ENCODE assay signal across 12 mouse cellular contexts in the genomic region with DNA sequence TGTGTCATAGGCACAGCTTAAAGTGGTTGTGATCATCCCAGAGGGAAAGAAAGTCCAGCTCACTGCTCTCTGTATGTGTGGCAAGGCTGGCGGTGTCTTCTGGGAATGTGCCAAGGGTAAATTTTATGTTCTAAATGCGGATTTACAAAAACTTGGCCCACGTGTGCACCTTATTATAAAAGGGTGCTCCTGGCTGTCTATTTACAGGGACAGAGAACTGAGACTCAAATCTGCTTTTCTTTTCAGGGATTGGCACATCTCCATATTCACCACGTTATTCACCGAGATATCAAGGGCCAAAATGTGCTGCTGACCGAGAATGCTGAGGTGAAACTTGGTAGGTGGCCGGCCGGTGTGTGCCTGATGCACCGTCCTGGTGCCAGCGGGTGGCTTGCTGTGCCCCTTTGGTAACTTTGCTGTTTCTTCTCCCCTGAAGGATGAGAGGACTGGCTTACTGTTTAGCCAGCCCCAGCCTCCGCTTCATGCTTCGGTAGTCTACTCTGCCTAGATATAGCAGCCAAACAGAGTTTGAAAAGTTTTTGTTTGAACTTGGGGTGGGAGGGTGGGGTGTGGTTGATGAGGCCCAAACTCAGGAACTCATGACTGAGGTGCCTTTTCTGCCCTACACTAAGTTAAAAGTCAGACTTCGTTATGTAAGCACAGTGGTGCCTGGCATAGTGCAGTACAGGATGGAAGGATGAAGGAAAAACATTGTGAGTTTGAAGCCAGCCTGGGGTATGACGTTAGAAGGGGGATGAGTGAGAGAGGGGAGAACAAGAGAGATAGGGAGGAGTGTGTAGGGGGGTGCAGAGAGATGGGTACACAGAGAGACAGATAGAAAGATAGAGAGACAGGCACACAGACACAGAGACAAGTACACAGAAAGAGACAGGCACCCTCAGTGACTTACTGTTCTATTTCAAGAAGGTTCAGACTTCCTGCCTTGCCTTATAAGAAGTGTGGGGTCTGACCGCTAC.
DNase-seq lines count a peak whose midpoint lies in the region; ATAC-seq and TF ChIP-seq lines count a peak whose summit lies in the region.
"Had no signal": no experiment of that assay in that cellular context is flagged by ENCODE, and none has a peak within 500 bp of the region (broad histone marks: within the 10 kb centered on the region; RNA-seq: fewer than 3 reads in every experiment).

No protein-coding gene starts in this region.

- peaks cover 42% of the 10 kb centered on the region for H3K4me1 ChIP-seq in forebrain, embryonic 15.5 days
- 0 out of 2 replicates have a peak, but pooled peaks cover 3% of the 10 kb centered on the region for H3K4me1 ChIP-seq in forebrain, embryonic 10.5 days

- 55% methylated on average over 15 of the region's 15 CpGs for WGBS in forebrain, embryonic 15.5 days
- WGBS in forebrain, embryonic 10.5 days: 93% methylated on average over 15 of the region's 15 CpGs

- no peak for DNase-seq in forebrain, embryonic 10.5 days (ENCODE audit: extremely low spot score, low spot score)
- no peak for DNase-seq in layer of hippocampus, adult 2 months (ENCODE audit: low spot score in 2 of 2)
- DNase-seq in layer of hippocampus, adult 8-10 months (ENCODE audit: low spot score in 2 of 2): no peak
- peak; percentile 28 to 49 for DNase-seq in kidney, postnatal 36 days
- no peak for DNase-seq in cerebellum, postnatal 10 days
- DNase-seq in gastrocnemius, adult 18-20 months (ENCODE audit: low spot score): no peak
- DNase-seq: heart, adult 18-20 months; heart, postnatal 14 days; spleen, adult 18-20 months had no signal

- peak overlapping the region; percentile 7 for H3K27ac ChIP-seq in forebrain, embryonic 15.5 days (replicated peaks)
- no peak overlapping the region for H3K27ac ChIP-seq in forebrain, embryonic 10.5 days
- peak overlapping the region; percentile 79 for H3K27ac ChIP-seq in layer of hippocampus, adult 2 months
- H3K27ac ChIP-seq: liver, embryonic 12.5 days had no signal

- no peak overlapping the region for H3K9ac ChIP-seq in forebrain, embryonic 15.5 days (replicated peaks)
- H3K9ac ChIP-seq: liver, embryonic 12.5 days had no signal

- H3K9me3 ChIP-seq in forebrain, embryonic 15.5 days: no peaks in the 10 kb centered on the region
- no peaks in the 10 kb centered on the region for H3K9me3 ChIP-seq in forebrain, embryonic 10.5 days
- H3K9me3 ChIP-seq: liver, embryonic 12.5 days had no signal

- no peak overlapping the region for H3K4me2 ChIP-seq in forebrain, embryonic 15.5 days (replicated peaks)
- H3K4me2 ChIP-seq: liver, embryonic 12.5 days had no signal

- no peak for TF ChIP-seq CTCF in layer of hippocampus, adult 2 months (conservative IDR thresholded peaks at IDR 0.05)

- ATAC-seq in forebrain, embryonic 15.5 days (replicated peaks): no peak
- peak; percentile 30 for ATAC-seq in CD4-positive, CD25-positive, alpha-beta regulatory T cell, adult 4 months
- ATAC-seq: liver, embryonic 12.5 days had no signal

- H3K36me3 ChIP-seq in forebrain, embryonic 15.5 days: peaks cover 56% of the 10 kb centered on the region
- peaks cover 98% of the 10 kb centered on the region for H3K36me3 ChIP-seq in forebrain, embryonic 10.5 days (replicated peaks)

- H3K4me3 ChIP-seq in forebrain, embryonic 15.5 days: no peak overlapping the region
- H3K4me3 ChIP-seq in forebrain, embryonic 10.5 days: no peak overlapping the region
- H3K4me3 ChIP-seq in layer of hippocampus, adult 2 months: no peak overlapping the region
- H3K4me3 ChIP-seq: liver, embryonic 12.5 days had no signal

- no peaks in the 10 kb centered on the region for H3K27me3 ChIP-seq in forebrain, embryonic 15.5 days
- H3K27me3 ChIP-seq in forebrain, embryonic 10.5 days (ENCODE audit: poor library complexity, severe bottlenecking): no peaks in the 10 kb centered on the region
- H3K27me3 ChIP-seq: liver, embryonic 12.5 days had no signal

Comparison
In these comparisons a context has a peak if more than half of its experiments do, and no peak if none do; other contexts are left out.
1. DNase-seq: peak in kidney, postnatal 36 days (2 of 2); none in forebrain, embryonic 10.5 days (single experiment), layer of hippocampus, adult 2 months (0 of 2), layer of hippocampus, adult 8-10 months (0 of 2), cerebellum, postnatal 10 days (0 of 2) and gastrocnemius, adult 18-20 months (single experiment).